Mouse (Mus musculus) kidney, postnatal 10 days (tissue): Measurements from ENCODE around the gene Fbxl16.
A peak's percentile ranks its signal among the peaks of the same experiment; 100 is the strongest.
"Not testable (repeated sequence)": the region's sequence is repeated elsewhere in the genome, so short reads cannot be mapped to it uniquely, and the experiment has no call there.

ENCODE experiments used
- DNase-seq: peaks from one replicate; pipeline ENCODE4 v3.0.0; 2021; ENCODE audit warnings: mixed read lengths

The Fbxl16 gene

DNA sequence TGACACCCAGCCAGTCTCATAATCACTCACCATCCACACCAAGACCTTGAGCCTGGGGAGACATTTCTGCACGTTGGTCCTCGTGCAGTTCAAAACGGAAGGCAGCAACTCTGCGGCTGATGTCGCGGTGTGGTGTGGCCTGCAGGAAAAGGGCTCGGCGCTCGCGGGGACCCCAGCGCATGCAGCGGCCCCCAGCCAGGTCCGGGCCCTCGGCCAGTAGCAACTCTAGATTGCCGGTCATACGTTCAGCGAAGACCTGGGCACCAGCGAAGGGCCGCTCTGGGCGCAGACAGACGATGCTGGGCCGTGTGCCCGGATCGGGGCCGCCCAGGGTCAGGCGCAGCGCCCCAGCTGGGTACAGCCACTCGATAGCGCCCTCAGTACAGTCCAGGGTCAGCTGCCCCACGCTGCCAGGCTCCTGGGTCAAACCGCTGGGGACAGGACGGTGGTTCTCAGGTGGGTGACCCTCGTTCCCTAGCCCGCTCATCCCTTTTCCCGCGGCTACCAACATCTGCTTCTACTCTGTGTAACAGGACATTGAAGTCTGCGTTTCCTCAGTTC lies 12.6 kb upstream of the Fbxl16 start:
- DNase-seq, result peak; percentile 54

- DNase-seq, result peak; percentile 95
Observed at GRCm38 (mm10) chr17:25796951-25797369, 11.9 kb upstream of the Fbxl16 start, which contains the start of gene Metrn. TSS of gene Metrn (minus strand) at chr17:25797136.

- peak; percentile 76 for DNase-seq
Observed at GRCm38 (mm10) chr17:25801029-25801428, 7.9 kb upstream of the Fbxl16 start.

DNA sequence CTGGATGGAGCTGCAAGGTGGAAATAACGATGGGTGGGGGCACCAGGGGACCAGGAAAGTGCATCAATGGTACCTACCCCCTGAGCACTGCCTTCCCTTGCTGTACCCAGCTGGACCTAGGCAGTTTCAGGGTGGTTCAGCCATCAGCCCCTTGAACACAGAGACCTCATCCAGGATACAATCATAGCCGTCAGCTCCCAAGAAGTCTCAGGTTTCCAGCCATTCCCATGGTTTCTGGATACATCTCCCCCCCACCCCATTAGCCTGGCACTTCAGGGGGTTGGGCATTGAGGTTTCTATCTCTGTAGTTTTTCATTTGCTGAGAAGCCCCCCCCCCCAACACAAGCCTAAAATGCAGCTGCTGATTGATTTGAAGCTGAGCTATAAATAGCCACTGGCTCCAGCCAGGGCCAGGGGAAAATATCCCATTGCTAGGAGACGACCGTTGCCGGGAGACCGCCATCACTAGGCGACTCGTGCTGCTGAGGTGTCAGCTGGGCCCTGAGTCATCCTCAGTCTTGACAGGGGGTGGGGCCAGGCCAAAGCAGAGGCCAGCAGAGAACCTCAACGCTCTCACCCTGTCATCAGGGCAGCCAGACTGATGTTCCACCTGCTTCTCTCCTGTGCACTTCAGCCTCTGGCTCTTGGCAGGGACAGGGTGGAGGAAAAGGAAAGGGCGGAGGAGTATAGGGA lies 5.9 kb upstream of the Fbxl16 start:
- DNase-seq, result no peak

DNA sequence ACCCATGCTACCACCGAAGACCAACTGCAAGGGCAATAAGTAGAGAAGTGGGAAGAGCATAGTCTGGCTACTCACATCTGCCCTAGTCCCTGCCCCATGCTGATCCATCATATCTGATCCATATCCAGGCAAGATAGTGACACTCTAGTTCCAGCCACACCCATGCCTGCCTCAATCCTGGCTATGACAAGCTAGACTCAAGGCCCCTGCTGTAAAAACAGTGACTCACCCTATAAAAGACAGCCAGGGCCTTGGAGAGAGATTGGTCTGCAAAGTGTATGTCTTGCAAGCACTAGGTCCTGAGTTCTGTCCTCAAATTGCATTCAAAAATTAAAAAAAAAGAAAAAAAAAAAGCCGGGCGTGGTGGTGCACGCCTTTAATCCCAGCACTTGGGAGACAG lies 2.4 kb upstream of the Fbxl16 start:
- DNase-seq, result no peak

GRCm38 (mm10) chr17:25807452-25807851 lies 1.4 kb upstream of the Fbxl16 start:
- DNase-seq, result not testable (repeated sequence)

GRCm38 (mm10) chr17:25808028-25808427 lies 857 bp upstream of the Fbxl16 start:
- no peak for DNase-seq

DNA sequence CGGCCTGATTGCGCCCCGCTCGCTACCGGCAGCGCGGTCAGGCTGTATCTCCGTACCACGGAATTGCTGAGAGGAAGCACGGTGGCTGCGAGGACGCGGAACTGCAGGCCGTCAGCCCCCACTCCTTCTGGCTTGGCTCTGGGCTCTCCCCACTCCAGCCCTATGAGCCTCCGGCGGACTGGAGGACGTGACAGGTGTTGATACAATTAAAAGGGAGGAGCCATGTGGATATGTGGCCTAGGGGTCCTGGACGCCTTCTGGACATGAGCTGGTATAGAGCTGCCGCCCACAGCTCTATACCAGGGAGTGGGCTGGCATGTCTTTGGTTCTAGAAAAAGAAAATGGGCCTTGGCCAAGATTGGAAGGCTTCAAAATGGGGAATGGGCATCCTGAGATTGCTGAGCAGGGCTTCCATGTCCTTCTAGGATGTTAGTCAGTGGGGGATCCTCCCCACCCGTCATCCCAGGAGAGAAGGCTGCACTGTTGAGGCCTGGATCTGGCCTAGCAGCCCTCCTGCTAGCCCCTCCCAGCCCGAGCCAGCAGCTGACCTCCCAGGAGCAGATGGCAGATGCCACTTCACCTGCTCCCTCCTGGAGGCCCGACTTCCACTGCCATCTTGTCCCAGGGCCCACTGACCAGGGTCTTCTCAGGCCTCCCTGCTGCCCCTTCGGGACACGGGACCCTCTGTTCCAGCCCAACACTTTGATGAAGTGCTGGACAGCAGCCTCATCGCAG lies 888 bp downstream of the Fbxl16 start:
- DNase-seq, result peak; percentile 29

- DNase-seq, result no peak
Observed at GRCm38 (mm10) chr17:25810890-25811289, 2.0 kb downstream of the Fbxl16 start.

DNA sequence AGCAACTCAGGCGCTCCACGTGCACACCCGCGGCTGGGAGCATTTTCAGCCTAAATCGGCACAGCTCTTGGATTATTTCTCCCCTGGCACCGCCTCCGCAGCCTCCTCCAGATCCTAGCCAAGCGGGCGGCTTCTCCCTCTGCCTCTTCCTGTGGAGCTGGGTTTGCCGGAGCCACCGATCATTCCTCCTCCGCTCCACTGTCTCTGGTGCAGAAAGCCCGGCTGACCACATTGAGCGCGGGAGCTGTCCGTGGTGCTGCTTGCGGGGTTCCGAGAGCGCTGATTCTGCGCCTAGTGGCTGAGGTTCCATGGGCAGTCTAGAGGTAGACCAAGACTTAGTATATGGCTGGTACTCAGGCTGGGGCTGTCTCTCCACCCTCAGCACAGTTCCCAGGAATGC lies 4.6 kb downstream of the Fbxl16 start:
- DNase-seq, result peak; percentile 96

DNA sequence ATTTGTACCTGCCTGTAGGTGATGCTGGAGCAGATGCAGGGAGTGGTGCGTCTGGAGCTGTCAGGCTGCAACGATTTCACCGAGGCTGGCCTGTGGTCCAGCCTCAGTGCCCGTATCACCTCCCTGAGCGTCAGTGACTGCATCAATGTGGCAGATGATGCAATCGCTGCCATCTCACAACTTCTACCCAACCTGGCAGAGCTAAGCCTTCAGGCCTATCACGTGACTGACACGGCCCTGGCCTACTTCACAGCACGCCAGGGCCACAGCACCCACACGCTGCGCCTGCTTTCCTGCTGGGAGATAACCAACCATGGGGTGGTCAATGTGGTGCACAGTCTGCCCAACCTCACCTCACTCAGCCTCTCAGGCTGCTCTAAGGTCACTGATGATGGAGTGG lies 8.8 kb downstream of the Fbxl16 start:
- DNase-seq, result no peak

DNA sequence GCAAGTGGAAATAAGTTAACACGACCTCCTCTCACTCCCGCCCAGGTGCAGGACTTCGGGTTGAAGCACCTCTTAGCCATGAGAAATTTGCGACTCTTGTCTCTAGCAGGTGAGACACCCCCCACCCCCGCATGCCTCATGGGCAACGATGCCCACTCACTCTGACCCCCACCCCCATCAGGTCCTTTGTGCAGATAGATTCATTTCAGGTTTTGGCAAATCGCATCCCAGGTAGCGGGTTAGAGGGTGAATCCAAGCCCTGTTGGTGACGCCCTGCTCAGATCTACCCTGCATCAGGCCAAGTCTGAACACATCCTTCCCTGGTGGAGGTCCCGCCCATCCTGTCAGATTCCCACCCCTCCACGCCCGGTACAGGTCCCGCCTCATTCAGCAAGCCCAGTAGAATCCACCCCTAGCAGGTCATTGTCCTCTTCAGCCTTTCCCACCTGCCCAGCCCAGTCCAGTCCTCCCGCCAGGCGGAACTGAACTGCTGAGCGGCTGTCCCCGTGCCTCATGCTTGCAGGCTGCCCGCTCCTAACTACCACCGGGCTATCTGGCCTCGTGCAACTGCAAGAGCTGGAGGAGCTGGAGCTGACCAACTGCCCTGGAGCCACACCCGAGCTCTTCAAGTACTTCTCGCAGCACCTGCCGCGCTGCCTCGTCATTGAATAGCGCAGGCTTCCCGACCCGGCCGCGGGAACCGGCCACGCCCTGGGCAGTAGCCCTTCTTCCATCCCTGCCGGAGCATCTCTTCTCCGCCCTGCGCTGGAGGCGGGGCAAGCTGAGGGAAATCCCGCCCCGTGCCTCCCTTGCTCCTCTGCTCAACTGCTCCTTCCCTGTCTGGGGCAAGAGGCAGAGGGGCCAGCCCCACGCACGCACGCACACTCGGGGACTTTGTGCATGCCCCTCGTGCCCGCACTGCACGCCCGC lies 10.2 kb downstream of the Fbxl16 start:
- peak; percentile 29 for DNase-seq

GRCm38 (mm10) chr17:25823452-25823851 lies 14.6 kb downstream of the Fbxl16 start, which contains the start of gene Wdr24:
TSS of gene Wdr24 (plus strand) at chr17:25823627.
- DNase-seq, result peak; percentile 81

GRCm38 (mm10) chr17:25824362-25825142 lies 15.7 kb downstream of the Fbxl16 start:
- DNase-seq, result no peak

DNA sequence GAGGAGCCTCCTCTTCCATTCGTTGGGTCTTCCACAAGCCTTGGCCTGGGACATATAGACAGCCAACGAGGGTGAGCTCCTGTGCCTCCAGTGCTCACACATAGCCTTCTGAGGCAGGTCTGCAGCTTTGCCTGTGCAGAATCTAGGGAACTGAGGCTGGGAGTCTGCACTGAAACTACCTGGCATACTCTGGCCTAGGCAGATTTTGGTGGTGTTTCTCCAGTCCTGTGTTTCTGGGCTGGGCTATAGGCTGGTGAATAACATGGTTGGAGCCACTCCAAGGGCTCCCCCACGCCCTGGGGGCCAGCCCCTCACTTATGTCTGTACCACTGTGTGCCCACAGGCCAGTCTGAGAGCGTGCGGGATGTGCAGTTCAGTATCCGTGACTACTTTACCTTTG lies 16.4 kb downstream of the Fbxl16 start:
- DNase-seq, result peak; percentile 16

DNA sequence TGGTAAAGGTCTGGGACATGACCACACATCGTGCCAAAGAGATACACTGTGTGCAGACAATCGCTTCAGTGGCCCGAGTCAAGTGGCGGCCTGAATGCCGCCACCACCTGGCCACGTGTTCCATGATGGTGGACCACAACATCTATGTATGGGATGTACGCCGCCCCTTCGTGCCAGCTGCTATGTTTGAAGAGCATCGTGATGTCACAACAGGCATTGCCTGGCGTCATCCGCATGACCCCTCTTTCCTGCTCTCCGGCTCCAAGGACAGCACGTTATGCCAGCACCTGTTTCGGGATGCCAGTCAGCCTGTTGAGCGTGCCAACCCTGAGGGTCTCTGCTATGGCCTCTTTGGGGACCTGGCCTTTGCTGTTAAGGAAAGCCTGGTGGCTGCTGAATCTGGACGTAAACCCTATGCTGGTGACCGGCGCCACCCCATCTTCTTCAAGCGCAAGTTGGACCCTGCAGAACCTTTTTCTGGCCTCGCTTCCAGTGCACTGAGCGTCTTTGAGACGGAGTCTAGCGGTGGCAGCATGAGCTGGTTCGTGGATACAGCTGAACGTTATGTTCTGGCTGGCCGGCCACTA lies 17.2 kb downstream of the Fbxl16 start:
- no peak for DNase-seq

DNA sequence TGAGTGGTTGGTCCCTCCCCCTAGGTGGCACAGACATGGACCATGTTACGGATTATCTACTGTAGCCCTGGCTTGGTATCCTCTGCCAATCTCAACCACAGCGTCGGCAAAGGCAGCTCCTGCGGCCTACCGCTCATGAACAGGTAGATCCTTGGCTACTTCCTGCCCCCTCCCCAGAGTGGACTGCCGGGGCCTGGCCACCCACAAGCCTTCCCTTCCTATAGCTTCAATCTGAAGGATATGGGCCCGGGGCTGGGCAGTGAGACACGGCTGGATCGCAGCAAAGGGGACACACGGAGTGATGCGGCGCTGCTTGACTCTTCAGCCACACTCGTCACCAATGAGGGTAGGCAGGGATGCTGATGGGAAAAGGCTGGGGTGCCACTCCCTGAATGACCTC lies 18.1 kb downstream of the Fbxl16 start:
- no peak for DNase-seq

DNA sequence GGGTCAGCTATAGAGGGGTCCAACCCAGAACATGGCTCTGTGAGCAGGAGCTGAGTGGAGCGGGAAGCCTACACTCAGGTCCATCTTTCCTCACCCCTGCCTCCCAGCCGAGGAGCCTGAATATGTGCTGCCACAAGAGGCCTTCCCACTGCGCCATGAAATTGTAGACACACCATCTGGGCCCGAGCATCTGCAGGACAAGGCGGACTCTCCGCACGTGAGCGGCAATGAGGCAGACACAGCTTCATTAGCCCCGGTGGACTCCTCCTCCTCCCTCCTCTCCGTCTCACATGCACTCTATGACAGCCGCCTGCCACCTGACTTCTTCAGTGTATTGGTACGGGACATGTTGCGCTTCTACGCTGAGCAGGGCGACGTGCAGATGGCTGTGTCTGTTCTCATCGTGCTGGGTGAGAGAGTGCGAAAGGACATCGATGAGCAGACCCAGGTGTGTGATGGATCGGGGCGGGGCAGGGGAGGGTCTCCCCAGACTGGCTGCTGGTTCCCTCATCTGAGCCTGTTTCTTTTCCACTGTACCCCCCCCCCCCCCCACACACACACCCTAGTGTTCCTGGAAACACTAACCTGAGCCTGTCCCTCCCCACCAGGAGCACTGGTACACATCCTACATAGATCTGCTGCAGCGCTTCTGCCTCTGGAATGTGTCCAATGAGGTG lies 18.8 kb downstream of the Fbxl16 start:
- peak; percentile 25 for DNase-seq

- peak; percentile 30 for DNase-seq
Observed at GRCm38 (mm10) chr17:25828223-25828594, 19.3 kb downstream of the Fbxl16 start.

GRCm38 (mm10) chr17:25828712-25829557 lies 20.1 kb downstream of the Fbxl16 start, which contains the start of gene Jmjd8:
TSS of gene Jmjd8 (plus strand) at chr17:25828867.
- peak; percentile 89 for DNase-seq
